Mouse (Mus musculus) hindbrain, embryonic 16.5 days (tissue): Measurements from ENCODE around the gene Calml4. TPM values are rescaled to one million over a fixed set of nuclear protein-coding genes. Genes with fewer than 3 reads are reported as not detected.

ENCODE experiments used
- ATAC-seq: fragments of 200-750 bp; cut with Nextera tagmentation; 2 replicates; pipeline ENCODE4 v1.8.0; 2017; ENCODE audit warnings: moderate TSS enrichment, moderate library complexity
- H3K27ac ChIP-seq: fragments of 300-500 bp; sonication (generic); 2 replicates; pipeline ENCODE4 v1.5.1; 2014; ENCODE audit warnings: low read depth, mild to moderate bottlenecking, control low read depth, low read length, moderate library complexity
- H3K27me3 ChIP-seq: fragments of 300-500 bp; sonication (generic); replicated peaks from 2 replicates; pipeline ENCODE4 v1.6.1; 2014; ENCODE audit warnings: low read length; ENCODE audit not compliant: control insufficient read depth, insufficient read depth
- H3K36me3 ChIP-seq: fragments of 300-500 bp; sonication (generic); 2 replicates; pipeline ENCODE4 v1.6.1; 2014; ENCODE audit warnings: mild to moderate bottlenecking, low read length, moderate library complexity, mixed read lengths; ENCODE audit not compliant: control insufficient read depth, insufficient read depth
- H3K4me1 ChIP-seq: fragments of 300-500 bp; sonication (generic); 2 replicates; pipeline ENCODE4 v1.6.1; 2014; ENCODE audit warnings: low read depth, low read length; ENCODE audit not compliant: control insufficient read depth, insufficient read depth
- H3K4me2 ChIP-seq: fragments of 300-500 bp; sonication (generic); 2 replicates; pipeline ENCODE4 v1.6.1; 2014; ENCODE audit warnings: mild to moderate bottlenecking, low read length, control low read depth, moderate library complexity
- H3K4me3 ChIP-seq: fragments of 300-500 bp; sonication (generic); 2 replicates; pipeline ENCODE4 v1.5.1; 2014; ENCODE audit warnings: mild to moderate bottlenecking, low read length, control low read depth, moderate library complexity
- H3K9ac ChIP-seq: fragments of 300-500 bp; sonication (generic); 2 replicates; pipeline ENCODE4 v1.6.1; 2014; ENCODE audit warnings: low read depth, mild to moderate bottlenecking, control low read depth, low read length, moderate library complexity
- H3K9me3 ChIP-seq: fragments of 300-500 bp; sonication (generic); 2 replicates; pipeline ENCODE4 v1.6.1; 2014; ENCODE audit warnings: mild to moderate bottlenecking, low read length, moderate library complexity; ENCODE audit not compliant: control insufficient read depth
- WGBS: fragments of 180-500 bp; shearing (Covaris S2); extraction: QIAGEN DNeasy Blood & Tissue Kit; methylation state at CpG from one replicate; pipeline ENCODE4 v1.1.7; 2014; 5-methylcytosine and 5-hydroxymethylcytosine counted together
- polyA plus RNA-seq: library from polyadenylated mRNA; unstranded; fragments of >200 nt; fragmentation: Nextera tagmentation; extraction: Ambion mirVana; gene quantifications from 2 replicates; pipeline ENCODE4 v1.2.1, GENCODE M21; 2015

Calml4 gene
- 22.8 and 23.5 TPM in 2 replicates for polyA plus RNA-seq

GRCm38 (mm10) chr9:62857719-62858261 is at the start of gene Calml4:
Gene Calml4, plus strand, starts transcription at chr9:62858080.
- 39% methylated on average over 19 of the region's 20 CpGs for WGBS
- H3K4me1 ChIP-seq, result peaks cover 11% of the 10 kb centered on the region
- H3K4me2 ChIP-seq, result peak within 1 kb of the TSS; percentile 37
- no peaks in the 10 kb centered on the region for H3K9me3 ChIP-seq
- peak; percentile 69 for ATAC-seq
- peak within 1 kb of the TSS; percentile 13; the same call in 1 of the 2 replicates for H3K9ac ChIP-seq
- H3K27ac ChIP-seq, result peak within 1 kb of the TSS; percentile 36
- no peak within 1 kb of the TSS for H3K4me3 ChIP-seq
- H3K27me3 ChIP-seq, result no peaks in the 10 kb centered on the region
- H3K36me3 ChIP-seq, result no peaks in the 10 kb centered on the region

GRCm38 (mm10) chr9:62810095-62810494 is 47.8 kb upstream of the Calml4 start:
- WGBS, result 15% methylated on average over 8 of the region's 8 CpGs
- H3K4me3 ChIP-seq, result peak overlapping the region; percentile 100
- no peaks in the 10 kb centered on the region for H3K9me3 ChIP-seq
- peak overlapping the region; percentile 73 for H3K4me2 ChIP-seq
- H3K27ac ChIP-seq, result peak overlapping the region; percentile 99; the same call in 1 of the 2 replicates
- H3K9ac ChIP-seq, result peak overlapping the region; percentile 99
- H3K36me3 ChIP-seq, result no peaks in the 10 kb centered on the region
- peaks cover 21% of the 10 kb centered on the region for H3K4me1 ChIP-seq
- ATAC-seq, result no peak
- no peaks in the 10 kb centered on the region for H3K27me3 ChIP-seq

GRCm38 (mm10) chr9:62810543-62811515 is 47.1 kb upstream of the Calml4 start:
- Histone ChIP-seq H3K4me2 (peak overlapping the region; percentile 73), H3K27ac (peak overlapping the region; percentile 99), H3K36me3 (no peaks in the 10 kb centered on the region), H3K4me3 (peak overlapping the region; percentile 100), H3K4me1 (peaks cover 21% of the 10 kb centered on the region), H3K27me3 (no peaks in the 10 kb centered on the region), H3K9ac (peak overlapping the region; percentile 99), H3K9me3 (no peaks in the 10 kb centered on the region)
- peak; percentile 67 for ATAC-seq
- under 1% methylated on average over 54 of the region's 58 CpGs for WGBS

GRCm38 (mm10) chr9:62811516-62812121 is 46.3 kb upstream of the Calml4 start, which contains the start of gene Fem1b:
Gene Fem1b, minus strand, starts transcription at chr9:62811934.
- peak within 1 kb of the TSS; percentile 99 for H3K27ac ChIP-seq
- no peaks in the 10 kb centered on the region for H3K36me3 ChIP-seq
- H3K4me1 ChIP-seq, result peaks cover 21% of the 10 kb centered on the region
- peak within 1 kb of the TSS; percentile 99 for H3K9ac ChIP-seq
- no peaks in the 10 kb centered on the region for H3K9me3 ChIP-seq
- WGBS, result under 1% methylated on average over 63 of the region's 68 CpGs
- peak; percentile 93 for ATAC-seq
- peak within 1 kb of the TSS; percentile 73 for H3K4me2 ChIP-seq
- no peaks in the 10 kb centered on the region for H3K27me3 ChIP-seq
- H3K4me3 ChIP-seq, result peak within 1 kb of the TSS; percentile 100

GRCm38 (mm10) chr9:62812216-62813049 is 45.4 kb upstream of the Calml4 start:
- H3K27ac ChIP-seq, result peak overlapping the region; percentile 99
- no peaks in the 10 kb centered on the region for H3K36me3 ChIP-seq
- H3K4me2 ChIP-seq, result peak overlapping the region; percentile 73
- ATAC-seq, result peak; percentile 51
- H3K9me3 ChIP-seq, result no peaks in the 10 kb centered on the region
- H3K27me3 ChIP-seq, result no peaks in the 10 kb centered on the region
- WGBS, result 10% methylated on average over 14 of the region's 14 CpGs
- peaks cover 25% of the 10 kb centered on the region for H3K4me1 ChIP-seq
- peak overlapping the region; percentile 99 for H3K9ac ChIP-seq
- H3K4me3 ChIP-seq, result peak overlapping the region; percentile 100

- no peak for ATAC-seq
- H3K27ac ChIP-seq, result no peak overlapping the region
- no peak overlapping the region for H3K4me3 ChIP-seq
- no peaks in the 10 kb centered on the region for H3K27me3 ChIP-seq
- WGBS, result 84% methylated on average over 2 of the region's 2 CpGs
- H3K9me3 ChIP-seq, result no peaks in the 10 kb centered on the region
- no peak overlapping the region for H3K4me2 ChIP-seq
- H3K9ac ChIP-seq, result no peak overlapping the region
- H3K4me1 ChIP-seq, result peaks cover 9% of the 10 kb centered on the region
- no peaks in the 10 kb centered on the region for H3K36me3 ChIP-seq
Observed at GRCm38 (mm10) chr9:62814751-62815150, 43.1 kb upstream of the Calml4 start.

- ATAC-seq, result no peak
- Histone ChIP-seq H3K9ac (no peak overlapping the region), H3K27ac (no peak overlapping the region), H3K4me2 (no peak overlapping the region), H3K4me1 (peaks cover 9% of the 10 kb centered on the region; the same call in 1 of the 2 replicates), H3K36me3 (no peaks in the 10 kb centered on the region), H3K9me3 (no peaks in the 10 kb centered on the region), H3K27me3 (no peaks in the 10 kb centered on the region), H3K4me3 (no peak overlapping the region)
- WGBS, result 80% methylated on average over 9 of the region's 9 CpGs
Observed at GRCm38 (mm10) chr9:62816323-62817098, 41.4 kb upstream of the Calml4 start.

GRCm38 (mm10) chr9:62817099-62817571 is 40.7 kb upstream of the Calml4 start:
- no peak; the same call in 1 of the 2 replicates for ATAC-seq
- Histone ChIP-seq H3K27me3 (no peaks in the 10 kb centered on the region), H3K9ac (no peak overlapping the region), H3K27ac (no peak overlapping the region), H3K4me1 (peaks cover 9% of the 10 kb centered on the region; the same call in 1 of the 2 replicates), H3K4me2 (no peak overlapping the region), H3K9me3 (no peaks in the 10 kb centered on the region), H3K4me3 (no peak overlapping the region), H3K36me3 (no peaks in the 10 kb centered on the region)
- WGBS, result 47% methylated on average over 12 of the region's 12 CpGs
